Mouse (Mus musculus): ENCODE measurements around the gene Slc1a6.

DNA sequence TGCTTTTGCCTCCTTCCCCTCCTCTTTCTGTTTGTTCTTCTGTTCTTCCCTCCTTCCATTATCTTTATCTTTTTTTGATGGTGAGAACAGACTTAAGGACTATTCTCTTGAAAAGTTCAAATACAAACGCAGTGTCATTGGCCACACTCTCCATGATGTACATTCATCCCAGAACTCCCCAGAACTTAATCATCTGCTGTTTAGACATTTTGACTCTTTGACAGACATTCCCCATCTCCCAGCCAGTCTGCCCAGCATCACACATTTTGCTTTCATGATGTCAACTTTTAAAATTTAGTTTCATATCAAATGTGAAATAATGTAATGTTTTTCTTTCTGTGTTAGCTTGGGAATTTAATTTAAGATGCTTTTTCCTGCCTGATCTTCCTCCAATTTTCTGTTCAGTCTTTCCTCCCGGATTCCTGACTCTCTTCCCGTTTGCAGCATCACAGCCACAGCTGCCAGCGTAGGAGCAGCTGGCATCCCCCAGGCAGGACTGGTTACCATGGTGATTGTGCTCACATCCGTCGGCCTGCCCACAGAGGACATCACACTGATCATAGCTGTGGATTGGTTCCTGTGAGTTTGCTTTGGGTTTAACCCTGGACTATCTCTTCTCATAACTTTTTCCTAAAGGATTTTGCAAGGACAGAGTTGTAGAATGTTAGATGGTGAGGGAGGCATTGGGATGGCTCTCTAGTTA, 32.2 kb downstream of the Slc1a6 start:
- no peak for TF ChIP-seq CTCF (IDR thresholded peaks at IDR 0.05; ENCODE audit: low read depth)
- TF ChIP-seq EP300 (IDR thresholded peaks at IDR 0.05; ENCODE audit: low read depth): no peak
